Mouse (Mus musculus) T-helper 17 cell (primary cell): ENCODE measurements around the gene Sv2a.

Experiments used
- in situ Hi-C, 2 experiments: fragments of 300-600 bp; cut with MboI, MseI; formaldehyde crosslinking; loops; 1 replicate in 1 of 2; 2 replicates in 1 of 2; pipeline ENCODE4 v1.15.1; 2025; ENCODE audit warnings: high pct_unique_total_duplicates in 2 of 2

Gene Sv2a

DNA sequence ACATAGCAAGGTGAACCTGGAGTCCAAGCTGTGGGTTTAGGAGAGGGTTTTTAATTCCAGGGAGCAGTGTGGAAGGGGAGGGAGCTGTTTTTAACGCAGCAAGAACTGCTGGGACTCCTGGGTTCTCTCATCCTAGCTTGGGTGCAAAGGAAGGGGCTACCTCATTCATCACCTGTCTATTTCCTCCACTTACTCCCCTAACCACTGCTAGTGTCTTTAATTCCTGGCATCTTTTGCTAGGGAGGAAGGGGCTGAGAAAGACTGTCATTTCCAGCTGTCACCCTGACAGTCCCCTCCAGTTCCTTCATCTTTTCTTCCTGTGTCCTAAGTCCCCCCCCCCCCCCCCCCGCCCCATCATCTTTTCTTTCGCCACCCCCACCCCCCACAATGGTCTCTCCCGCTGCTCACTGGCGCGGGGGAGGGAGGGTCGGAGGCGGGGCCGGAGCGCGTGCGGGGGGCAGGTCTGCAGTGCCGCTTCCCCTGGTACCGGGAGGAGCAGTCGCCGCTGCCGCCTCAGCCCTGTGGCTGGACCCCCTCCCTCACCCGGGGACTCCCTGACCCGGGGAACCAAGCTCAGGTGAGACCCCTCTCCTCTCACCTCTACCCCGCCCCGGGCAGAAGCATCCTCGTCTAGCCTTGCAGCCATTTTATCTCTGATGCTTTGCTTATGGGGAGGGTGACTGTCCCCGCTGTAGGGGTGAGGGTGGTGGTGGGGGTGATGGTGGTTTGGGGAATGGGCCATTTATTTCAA lies at the start of gene Sv2a:
Gene Sv2a (plus strand): TSS at position 425 of the 751 bp plus-strand sequence.
- in situ Hi-C loops, result loop anchor here in 1 of 2 experiments (10.0 kb wide), 1 partner anchor 904 kb away; no protein-coding TSS in a partner anchor

DNA sequence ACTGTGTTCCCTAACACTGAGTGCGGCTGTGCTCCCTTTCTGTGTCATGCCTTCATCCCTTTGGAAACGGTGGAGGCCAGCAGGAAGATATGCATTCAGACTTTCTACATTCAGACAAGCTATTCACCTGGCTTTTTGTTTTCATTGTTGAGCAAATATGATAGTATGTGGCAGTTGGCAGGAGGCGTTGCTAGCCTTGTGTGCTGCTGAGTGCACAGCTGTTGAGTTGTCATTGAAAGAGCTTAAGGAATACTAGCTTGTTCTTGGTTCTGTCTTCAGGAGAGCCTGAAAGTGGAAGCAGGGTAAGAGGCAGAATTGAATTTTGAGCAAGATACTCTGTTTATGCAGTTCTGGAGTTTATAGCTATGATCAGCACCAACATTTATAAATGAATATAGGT lies 48.5 kb upstream of the Sv2a start:
- in situ Hi-C loops, result no loop called here

GRCm38 (mm10) chr3:96133327-96133905 lies 47.5 kb upstream of the Sv2a start:
- in situ Hi-C loops, result no loop called here

- in situ Hi-C loops, result no loop called here
Observed at GRCm38 (mm10) chr3:96135011-96135410, 45.9 kb upstream of the Sv2a start.

GRCm38 (mm10) chr3:96147950-96148349 lies 33.0 kb upstream of the Sv2a start:
- in situ Hi-C loops, result loop anchor here in 1 of 2 experiments (5.0 kb wide), 1 partner anchor 61 kb away; no protein-coding TSS in a partner anchor

DNA sequence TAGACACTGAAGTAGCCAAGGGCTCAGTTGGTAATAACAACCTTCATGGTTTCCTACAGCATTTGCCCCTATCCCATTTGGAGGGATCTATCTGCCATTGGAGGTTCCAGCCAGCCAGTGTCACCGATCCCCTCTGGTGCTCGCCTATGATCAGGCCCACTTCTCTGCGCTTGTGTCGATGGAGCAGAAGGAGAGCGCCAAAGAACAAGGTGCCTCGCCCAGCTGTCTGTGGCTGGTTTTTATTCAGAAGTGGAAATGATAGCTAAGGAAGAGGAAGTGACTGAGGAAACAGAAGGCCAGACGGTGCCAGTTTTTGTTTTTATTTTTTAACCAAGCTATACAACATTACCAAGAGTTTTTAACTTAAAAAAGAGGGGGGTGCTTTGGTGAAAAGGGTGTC lies 29.1 kb upstream of the Sv2a start:
- in situ Hi-C loops, result loop anchor here (5.0 to 10.0 kb wide), 2 partner anchors 65 to 187 kb away; no protein-coding TSS in a partner anchor

GRCm38 (mm10) chr3:96152611-96153010 lies 28.3 kb upstream of the Sv2a start:
- in situ Hi-C loops, result loop anchor here (5.0 to 10.0 kb wide), 2 partner anchors 65 to 188 kb away; no protein-coding TSS in a partner anchor

- in situ Hi-C loops, result loop anchor here in 1 of 2 experiments (10.0 kb wide), 1 partner anchor 191 kb away; no protein-coding TSS in a partner anchor
Observed at GRCm38 (mm10) chr3:96155501-96155900, 25.4 kb upstream of the Sv2a start.

GRCm38 (mm10) chr3:96159820-96160219 lies 21.1 kb upstream of the Sv2a start:
- in situ Hi-C loops, result loop anchor here in 1 of 2 experiments (10.0 kb wide), 1 partner anchor 195 kb away; no protein-coding TSS in a partner anchor

DNA sequence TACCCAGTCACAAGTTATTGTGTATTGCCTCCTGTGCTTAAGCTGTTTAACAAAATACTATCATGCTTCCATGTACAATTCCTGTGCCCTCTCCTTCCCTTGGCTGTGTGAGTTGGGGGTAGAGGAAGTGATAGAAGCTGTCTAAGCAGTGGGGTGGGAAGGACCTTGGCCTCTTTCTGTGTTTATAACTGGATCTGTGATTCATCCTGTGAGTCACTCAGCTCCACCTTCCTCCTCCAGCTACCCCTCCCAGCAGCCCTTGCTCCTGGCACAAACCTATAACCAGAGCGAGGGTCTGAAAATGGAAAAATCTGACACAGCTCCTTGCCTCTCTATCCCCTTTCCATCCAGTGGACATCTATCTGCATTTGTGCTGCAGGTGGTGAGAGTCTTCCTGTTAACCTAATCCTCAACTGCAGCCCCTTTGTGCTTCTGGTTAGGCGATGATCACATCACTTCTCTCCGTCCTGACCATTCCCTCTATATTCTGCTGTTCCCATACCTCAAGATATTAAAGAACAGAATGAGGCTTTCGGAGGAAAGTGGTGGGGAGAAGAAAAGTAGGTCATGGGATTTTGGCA lies 20.6 kb upstream of the Sv2a start:
- in situ Hi-C loops, result no loop called here

DNA sequence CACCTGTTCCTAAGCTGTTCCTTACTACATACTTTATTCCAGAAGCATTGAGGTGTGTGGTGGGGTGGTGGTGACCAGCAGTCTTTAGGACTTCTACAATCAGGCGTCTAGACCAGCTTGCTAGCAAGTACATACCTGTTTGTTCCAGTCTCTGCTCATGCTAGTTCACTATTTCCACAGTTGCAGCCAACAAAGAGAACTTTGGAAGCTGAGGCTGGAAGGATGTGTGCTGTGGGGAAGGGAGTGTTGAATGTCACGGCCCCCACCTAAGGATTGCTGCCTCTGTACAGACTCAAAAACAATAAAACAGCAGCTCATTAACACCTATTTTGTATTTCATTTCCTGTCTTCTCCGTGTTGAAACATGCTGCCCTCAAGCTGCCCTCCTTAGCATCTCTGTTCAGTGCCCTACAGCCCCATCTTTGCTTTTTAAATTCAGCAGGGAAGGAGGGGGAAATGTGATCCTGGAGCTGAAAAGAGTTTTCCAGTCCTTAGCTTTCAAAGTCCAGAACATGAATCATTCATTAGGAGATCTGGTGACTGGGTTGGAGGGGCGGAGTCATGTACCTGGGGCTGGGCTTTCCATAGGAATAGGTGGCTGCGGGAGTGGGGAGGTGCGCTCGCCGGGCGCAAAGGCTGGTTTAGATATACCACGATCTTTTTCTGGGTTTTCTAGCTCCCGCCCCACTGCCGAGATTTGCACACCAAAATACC lies 20.0 kb upstream of the Sv2a start:
- in situ Hi-C loops, result no loop called here

- in situ Hi-C loops, result no loop called here
Observed at GRCm38 (mm10) chr3:96161869-96162840, 18.8 kb upstream of the Sv2a start, which contains the start of gene Mtmr11. Gene Mtmr11, plus strand, starts transcription at chr3:96162004.

DNA sequence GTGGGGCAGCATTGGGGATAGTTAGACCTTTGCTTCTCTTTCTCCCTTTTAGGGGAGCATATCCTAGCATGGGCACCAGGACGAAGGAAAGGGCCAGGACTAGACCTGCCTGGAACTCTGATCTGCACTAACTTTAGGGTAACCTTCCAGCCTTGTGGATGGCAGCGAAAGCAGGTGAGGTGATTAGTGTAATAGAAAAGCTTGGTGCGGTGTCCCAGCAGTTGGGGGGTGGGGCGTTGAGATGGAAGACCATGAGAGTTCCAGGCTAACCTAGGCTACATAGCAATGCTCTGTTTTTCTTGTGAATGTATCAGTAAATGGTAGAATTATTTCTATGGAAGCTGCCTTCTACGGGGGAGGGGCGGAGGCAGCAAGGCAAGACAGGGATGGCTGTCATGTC lies 17.9 kb upstream of the Sv2a start:
- in situ Hi-C loops, result no loop called here

GRCm38 (mm10) chr3:96168466-96169158 lies 12.3 kb upstream of the Sv2a start:
- in situ Hi-C loops, result no loop called here

GRCm38 (mm10) chr3:96170276-96170675 lies 10.7 kb upstream of the Sv2a start:
- in situ Hi-C loops, result loop anchor here in 1 of 2 experiments (5.0 kb wide), 1 partner anchor 57 kb away; no protein-coding TSS in a partner anchor

DNA sequence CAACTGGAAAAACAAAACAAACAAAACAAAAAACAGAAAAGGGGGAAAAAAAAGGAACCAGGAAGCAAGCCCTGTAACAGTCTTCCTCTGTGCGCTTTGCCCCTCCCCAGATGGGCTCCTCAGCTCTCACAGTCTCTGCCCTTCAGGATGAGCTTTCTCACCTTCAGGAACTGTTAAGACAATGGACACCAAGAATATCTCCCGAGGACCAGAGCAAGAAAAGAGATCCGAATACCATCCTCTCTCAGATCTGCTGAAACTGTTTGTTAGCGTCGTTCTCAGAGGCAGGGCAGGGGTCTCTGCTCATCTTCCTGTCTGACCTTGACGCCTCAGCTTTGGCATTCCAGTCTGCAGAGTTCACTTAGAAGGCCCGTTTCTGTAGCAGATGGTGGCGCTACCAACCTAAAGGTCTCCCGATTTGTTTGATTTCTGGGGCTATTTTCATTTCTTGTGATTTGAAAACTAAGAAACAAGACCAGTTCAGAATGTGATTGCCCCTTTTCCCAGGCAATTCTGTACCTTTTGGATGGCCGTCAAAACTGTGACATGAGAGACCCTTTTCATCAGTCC lies 9.9 kb upstream of the Sv2a start:
- in situ Hi-C loops, result loop anchor here in 1 of 2 experiments (5.0 kb wide), 1 partner anchor 56 kb away; no protein-coding TSS in a partner anchor

GRCm38 (mm10) chr3:96171583-96172196 lies 9.3 kb upstream of the Sv2a start:
- in situ Hi-C loops, result loop anchor here in 1 of 2 experiments (5.0 kb wide), 1 partner anchor 56 kb away; no protein-coding TSS in a partner anchor
